Mouse (Mus musculus): ENCODE results near the gene Tas2r135.

DNA sequence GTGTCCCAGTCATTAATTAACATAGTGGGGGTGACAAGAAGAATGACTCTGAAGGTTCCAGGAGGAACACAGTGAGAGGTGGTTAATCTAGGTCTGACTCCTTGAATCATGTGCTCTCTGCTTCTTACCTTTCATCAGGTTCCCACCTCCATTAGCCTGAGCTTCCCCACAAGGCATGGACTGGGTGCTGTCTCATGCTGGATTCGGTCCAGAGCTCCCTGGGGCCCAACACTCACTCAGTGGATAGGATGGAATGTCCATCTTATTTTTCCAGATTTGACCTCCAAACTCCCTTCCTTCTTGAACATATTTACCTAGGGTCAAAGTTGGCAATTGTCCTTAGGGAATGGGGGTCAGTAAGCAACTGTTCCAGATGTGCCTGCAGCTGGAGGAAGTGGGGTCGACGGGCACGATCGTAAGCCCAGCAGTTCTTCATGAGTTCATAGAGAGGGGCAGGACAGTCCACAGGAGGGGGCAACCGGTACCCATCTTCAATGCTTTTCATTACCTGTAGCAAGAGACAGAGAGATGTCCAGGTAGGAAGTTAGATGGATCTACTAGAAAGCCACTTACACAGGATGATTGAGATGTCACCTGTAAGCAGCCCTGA lies 44.9 kb upstream of the Tas2r135 start:
- TF ChIP-seq CTCF (IDR thresholded peaks at IDR 0.05; ENCODE audit: insufficient read depth, low read depth, low read length) (no peak), POLR2A (IDR thresholded peaks at IDR 0.05; ENCODE audit: insufficient read depth, low read depth, low read length) (no peak)

Measured in olfactory bulb, adult 2 months (tissue).